Mouse (Mus musculus): ENCODE data around the gene Mast3. TPM values are rescaled to one million over a fixed set of nuclear protein-coding genes. Genes with fewer than 3 reads are reported as not detected.

Gene Mast3
- polyA plus RNA-seq, 1 experiment from 2014 or later: 9.8 TPM

- no peak for DNase-seq (ENCODE audit: low spot score)
- Histone ChIP-seq H3K27me3 (ENCODE audit: low read depth, poor library complexity, severe bottlenecking) (peaks cover 24% of the 10 kb centered on the region), H3K27ac (replicated peaks) (peak overlapping the region; percentile 3; the same call in 1 of the 2 replicates), H3K4me1 (peaks cover 37% of the 10 kb centered on the region), H3K4me3 (no peak overlapping the region), H3K9me3 (replicated peaks) (no peaks in the 10 kb centered on the region), H3K36me3 (no peaks in the 10 kb centered on the region; the same call in none of the 2 replicates)
- WGBS: 81% methylated on average over 5 of the region's 5 CpGs
Measured at GRCm38 (mm10) chr8:70843214-70843773, 38.4 kb upstream of the Mast3 start.

GRCm38 (mm10) chr8:70842484-70842883 lies 37.6 kb upstream of the Mast3 start:
- peaks cover 17% of the 10 kb centered on the region for H3K27me3 ChIP-seq (ENCODE audit: low read depth, poor library complexity, severe bottlenecking)
- no peaks in the 10 kb centered on the region for H3K36me3 ChIP-seq
- DNase-seq (ENCODE audit: low spot score): no peak
- peaks cover 38% of the 10 kb centered on the region for H3K4me1 ChIP-seq
- WGBS: 70% methylated on average over 25 of the region's 25 CpGs
- no peak overlapping the region for H3K4me3 ChIP-seq
- no peaks in the 10 kb centered on the region for H3K9me3 ChIP-seq (replicated peaks)
- H3K27ac ChIP-seq (replicated peaks): peak overlapping the region; percentile 53; the same call in 1 of the 2 replicates

GRCm38 (mm10) chr8:70841147-70842072 lies 36.6 kb upstream of the Mast3 start:
- Histone ChIP-seq H3K36me3 (peaks cover 8% of the 10 kb centered on the region), H3K4me3 (peak overlapping the region; percentile 27; the same call in 1 of the 2 replicates), H3K9me3 (replicated peaks) (no peaks in the 10 kb centered on the region), H3K4me1 (peaks cover 37% of the 10 kb centered on the region), H3K27me3 (ENCODE audit: low read depth, poor library complexity, severe bottlenecking) (peaks cover 10% of the 10 kb centered on the region; the same call in 1 of the 2 replicates), H3K27ac (replicated peaks) (peak overlapping the region; percentile 24; the same call in 1 of the 2 replicates)
- peak; percentile 90 for DNase-seq (ENCODE audit: low spot score)
- WGBS: 41% methylated on average over 22 of the region's 22 CpGs

GRCm38 (mm10) chr8:70840590-70840989 lies 35.7 kb upstream of the Mast3 start:
- H3K36me3 ChIP-seq: peaks cover 15% of the 10 kb centered on the region
- H3K9me3 ChIP-seq (replicated peaks): no peaks in the 10 kb centered on the region
- peak overlapping the region; percentile 27; the same call in 1 of the 2 replicates for H3K4me3 ChIP-seq
- H3K27ac ChIP-seq (replicated peaks): peak overlapping the region; percentile 24; the same call in 1 of the 2 replicates
- H3K27me3 ChIP-seq (ENCODE audit: low read depth, poor library complexity, severe bottlenecking): peaks cover 6% of the 10 kb centered on the region; the same call in 1 of the 2 replicates
- DNase-seq (ENCODE audit: low spot score): no peak
- peaks cover 37% of the 10 kb centered on the region for H3K4me1 ChIP-seq
- 59% methylated on average over 10 of the region's 10 CpGs for WGBS

- DNase-seq (ENCODE audit: low spot score): peak; percentile 99
- WGBS: 2% methylated on average over 55 of the region's 55 CpGs
- peaks cover 22% of the 10 kb centered on the region for H3K36me3 ChIP-seq
- peaks cover 34% of the 10 kb centered on the region for H3K4me1 ChIP-seq
- H3K9me3 ChIP-seq (replicated peaks): no peaks in the 10 kb centered on the region
- peak within 1 kb of the TSS; percentile 77 for H3K4me3 ChIP-seq
- peaks cover 6% of the 10 kb centered on the region; the same call in 1 of the 2 replicates for H3K27me3 ChIP-seq (ENCODE audit: low read depth, poor library complexity, severe bottlenecking)
- peak within 1 kb of the TSS; percentile 93 for H3K27ac ChIP-seq (replicated peaks)
Measured at GRCm38 (mm10) chr8:70839408-70840351, 34.8 kb upstream of the Mast3 start, which contains the start of gene Arrdc2. Gene Arrdc2 (minus strand): TSS chr8:70839720.

- Histone ChIP-seq H3K9me3 (replicated peaks) (no peaks in the 10 kb centered on the region), H3K4me3 (peak overlapping the region; percentile 77), H3K36me3 (peaks cover 22% of the 10 kb centered on the region), H3K27me3 (ENCODE audit: low read depth, poor library complexity, severe bottlenecking) (peaks cover 4% of the 10 kb centered on the region; the same call in 1 of the 2 replicates), H3K4me1 (peaks cover 35% of the 10 kb centered on the region), H3K27ac (replicated peaks) (peak overlapping the region; percentile 93)
- DNase-seq (ENCODE audit: low spot score): no peak
- WGBS: 4% methylated on average over 66 of the region's 66 CpGs
Measured at GRCm38 (mm10) chr8:70838654-70839407, 34.0 kb upstream of the Mast3 start.

GRCm38 (mm10) chr8:70836666-70837065 lies 31.8 kb upstream of the Mast3 start:
- Histone ChIP-seq H3K36me3 (peaks cover 22% of the 10 kb centered on the region), H3K4me3 (0 out of 2 replicates have a peak overlapping the region, but pooled peaks have one; percentile 14), H3K4me1 (peaks cover 54% of the 10 kb centered on the region), H3K9me3 (replicated peaks) (no peaks in the 10 kb centered on the region), H3K27me3 (ENCODE audit: low read depth, poor library complexity, severe bottlenecking) (no peaks in the 10 kb centered on the region), H3K27ac (replicated peaks) (0 out of 2 replicates have a peak overlapping the region, but pooled peaks have one; percentile 13)
- 88% methylated on average over 12 of the region's 12 CpGs for WGBS
- no peak for DNase-seq (ENCODE audit: low spot score)

- no peak for DNase-seq (ENCODE audit: low spot score)
- H3K27ac ChIP-seq (replicated peaks): no peak overlapping the region
- peaks cover 40% of the 10 kb centered on the region for H3K4me1 ChIP-seq
- H3K36me3 ChIP-seq: peaks cover 22% of the 10 kb centered on the region
- H3K4me3 ChIP-seq: no peak overlapping the region
- 94% methylated on average over 3 of the region's 3 CpGs for WGBS
- no peaks in the 10 kb centered on the region for H3K9me3 ChIP-seq (replicated peaks)
- H3K27me3 ChIP-seq (ENCODE audit: low read depth, poor library complexity, severe bottlenecking): no peaks in the 10 kb centered on the region
Measured at GRCm38 (mm10) chr8:70834071-70834470, 29.2 kb upstream of the Mast3 start.

GRCm38 (mm10) chr8:70833520-70833919 lies 28.7 kb upstream of the Mast3 start:
- H3K27me3 ChIP-seq (ENCODE audit: low read depth, poor library complexity, severe bottlenecking): no peaks in the 10 kb centered on the region
- H3K36me3 ChIP-seq: peaks cover 22% of the 10 kb centered on the region
- H3K9me3 ChIP-seq (replicated peaks): no peaks in the 10 kb centered on the region
- H3K4me3 ChIP-seq: no peak overlapping the region
- no peak for DNase-seq (ENCODE audit: low spot score)
- 50% methylated on average over 15 of the region's 15 CpGs for WGBS
- H3K4me1 ChIP-seq: peaks cover 35% of the 10 kb centered on the region
- peak overlapping the region; percentile 63 for H3K27ac ChIP-seq (replicated peaks)

GRCm38 (mm10) chr8:70833018-70833482 lies 28.2 kb upstream of the Mast3 start:
- no peak for DNase-seq (ENCODE audit: low spot score)
- Histone ChIP-seq H3K4me3 (no peak overlapping the region), H3K36me3 (peaks cover 22% of the 10 kb centered on the region), H3K4me1 (peaks cover 32% of the 10 kb centered on the region), H3K9me3 (replicated peaks) (no peaks in the 10 kb centered on the region), H3K27me3 (ENCODE audit: low read depth, poor library complexity, severe bottlenecking) (no peaks in the 10 kb centered on the region), H3K27ac (replicated peaks) (peak overlapping the region; percentile 63; the same call in 1 of the 2 replicates)
- 67% methylated on average over 9 of the region's 9 CpGs for WGBS

GRCm38 (mm10) chr8:70832371-70832770 lies 27.5 kb upstream of the Mast3 start:
- peaks cover 22% of the 10 kb centered on the region for H3K36me3 ChIP-seq
- peak overlapping the region; percentile 63; the same call in 1 of the 2 replicates for H3K27ac ChIP-seq (replicated peaks)
- no peaks in the 10 kb centered on the region for H3K9me3 ChIP-seq (replicated peaks)
- H3K4me3 ChIP-seq: peak overlapping the region; percentile 4; the same call in 1 of the 2 replicates
- H3K4me1 ChIP-seq: peaks cover 32% of the 10 kb centered on the region
- no peak for DNase-seq (ENCODE audit: low spot score)
- no peaks in the 10 kb centered on the region for H3K27me3 ChIP-seq (ENCODE audit: low read depth, poor library complexity, severe bottlenecking)
- 72% methylated on average over 11 of the region's 11 CpGs for WGBS
